ENCODE assay signal across 11 mouse cellular contexts in the genomic region with DNA sequence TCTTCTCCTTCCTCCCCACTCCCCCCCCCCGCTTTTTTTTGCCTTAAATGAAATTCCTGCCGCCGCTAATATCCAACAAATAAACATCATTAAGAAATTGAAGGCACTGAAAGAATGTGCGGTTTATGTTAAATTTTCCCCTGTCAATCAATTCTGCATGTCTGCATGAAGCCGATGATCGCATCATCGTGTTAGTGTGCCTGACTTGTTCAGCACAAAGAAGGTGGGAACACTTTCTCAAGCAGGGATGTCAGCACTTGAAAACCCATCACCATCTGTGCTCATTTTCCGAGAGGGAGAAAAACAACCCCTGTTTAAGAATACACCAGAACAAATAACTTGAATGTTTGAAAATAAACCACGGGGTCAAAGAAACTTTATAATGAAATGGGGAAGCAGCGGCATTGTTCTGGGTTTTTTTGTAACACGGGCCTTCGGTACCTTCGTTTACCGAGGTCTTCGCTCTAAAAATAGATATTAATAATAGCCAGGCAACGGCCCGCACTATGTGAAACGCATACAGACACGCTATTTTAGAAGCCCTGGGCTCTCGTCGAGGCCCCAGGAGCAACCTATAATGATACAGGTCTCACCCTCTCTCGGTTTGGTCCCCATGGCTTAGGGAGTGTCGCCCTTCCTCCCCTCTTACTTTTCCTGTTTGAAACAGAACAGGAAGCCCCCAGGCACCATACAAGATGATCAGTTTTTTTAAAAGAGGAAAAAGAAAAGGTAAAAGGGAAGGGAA.
A peak's percentile ranks its signal among the peaks of the same experiment; 100 is the strongest.
DNase-seq lines count a peak whose midpoint lies in the region; ATAC-seq and TF ChIP-seq lines count a peak whose summit lies in the region.
"Had no signal": no experiment of that assay in that cellular context is flagged by ENCODE, and none has a peak within 500 bp of the region (broad histone marks: within the 10 kb centered on the region; RNA-seq: fewer than 3 reads in every experiment).

No protein-coding gene starts in this region.

- no peak overlapping the region for H3K27ac ChIP-seq in cerebellum, adult 2 months (ENCODE audit: insufficient read depth, low read length)
- peak overlapping the region; percentile 80 for H3K27ac ChIP-seq in hindbrain, embryonic 11.5 days (ENCODE audit: low read depth, low read length)
- H3K27ac ChIP-seq in liver, embryonic 11.5 days (ENCODE audit: low read depth, low read length) = no peak overlapping the region
- H3K27ac ChIP-seq: lung, embryonic 15.5 days had no signal

- 0 out of 2 replicates have a peak overlapping the region, but pooled peaks have one; percentile 25 for H3K9ac ChIP-seq in hindbrain, embryonic 11.5 days (ENCODE audit: low read depth, low read length)
- no peak overlapping the region for H3K9ac ChIP-seq in liver, embryonic 11.5 days (ENCODE audit: low read depth, low read length)
- H3K9ac ChIP-seq: lung, embryonic 15.5 days had no signal

- no peaks in the 10 kb centered on the region for H3K9me3 ChIP-seq in hindbrain, embryonic 11.5 days (ENCODE audit: control insufficient read depth, low read length)
- H3K9me3 ChIP-seq in liver, embryonic 11.5 days (ENCODE audit: control insufficient read depth, low read length) = no peaks in the 10 kb centered on the region
- H3K9me3 ChIP-seq: lung, embryonic 15.5 days had no signal

- TF ChIP-seq POLR2A in cerebellum, adult 2 months (IDR thresholded peaks at IDR 0.05; ENCODE audit: borderline replicate concordance, insufficient read depth, low read length) = no peak

- ATAC-seq in hindbrain, embryonic 11.5 days (ENCODE audit: low FRiP score) = peak; percentile 68; the same call in 1 of the 2 replicates
- no peak for ATAC-seq in liver, embryonic 11.5 days (replicated peaks; ENCODE audit: low FRiP score)

- 22% methylated on average over 23 of the region's 23 CpGs for WGBS in cerebellum, adult 2 months
- 29% methylated on average over 23 of the region's 23 CpGs for WGBS in hindbrain, embryonic 11.5 days
- WGBS in liver, embryonic 11.5 days = 80% methylated on average over 23 of the region's 23 CpGs

- H3K4me2 ChIP-seq in hindbrain, embryonic 11.5 days (replicated peaks; ENCODE audit: low read depth, low read length) = peak overlapping the region; percentile 2
- no peak overlapping the region for H3K4me2 ChIP-seq in liver, embryonic 11.5 days
- H3K4me2 ChIP-seq: lung, embryonic 15.5 days had no signal

- H3K4me3 ChIP-seq in cerebellum, adult 2 months (replicated peaks; ENCODE audit: insufficient read depth, low read depth, low read length) = peak overlapping the region; percentile 41
- no peak overlapping the region for H3K4me3 ChIP-seq in hindbrain, embryonic 11.5 days (ENCODE audit: low read depth, low read length)
- H3K4me3 ChIP-seq in liver, embryonic 11.5 days (ENCODE audit: low read depth, low read length) = no peak overlapping the region
- H3K4me3 ChIP-seq: lung, embryonic 15.5 days had no signal

- TF ChIP-seq CTCF in cerebellum, adult 2 months (IDR thresholded peaks at IDR 0.05; ENCODE audit: borderline replicate concordance, insufficient read depth, low read depth, low read length) = no peak

- DNase-seq in cerebellum, adult 2 months = no peak
- DNase-seq in cerebellum, adult 18-20 months = no peak
- DNase-seq in embryo, embryonic 9.5 days (ENCODE audit: extremely low spot score) = peak; percentile 22
- peak; percentile 75 for DNase-seq in hindbrain, embryonic 11.5 days (ENCODE audit: low spot score)
- peak; percentile 46 for DNase-seq in neural tube, embryonic 10.5 days (ENCODE audit: extremely low spot score, low spot score)
- no peak for DNase-seq in kidney, postnatal 36 days
- DNase-seq in liver, embryonic 11.5 days (ENCODE audit: low spot score) = no peak
- no peak for DNase-seq in adrenal gland, postnatal 4 days (ENCODE audit: low spot score in 2 of 2)
- DNase-seq: adrenal gland, adult 8-10 months; kidney, adult 2 months had no signal

- H3K36me3 ChIP-seq in hindbrain, embryonic 11.5 days (ENCODE audit: control insufficient read depth, insufficient read depth, low read length) = no peaks in the 10 kb centered on the region
- no peaks in the 10 kb centered on the region for H3K36me3 ChIP-seq in liver, embryonic 11.5 days (ENCODE audit: control insufficient read depth, insufficient read depth, low read length)
- H3K36me3 ChIP-seq: lung, embryonic 15.5 days had no signal

- H3K27me3 ChIP-seq in cerebellum, adult 2 months (ENCODE audit: control insufficient read depth, insufficient read depth, low read length) = no peaks in the 10 kb centered on the region
- no peaks in the 10 kb centered on the region for H3K27me3 ChIP-seq in hindbrain, embryonic 11.5 days (ENCODE audit: control insufficient read depth, insufficient read depth, low read length)
- no peaks in the 10 kb centered on the region for H3K27me3 ChIP-seq in liver, embryonic 11.5 days (replicated peaks; ENCODE audit: control insufficient read depth, insufficient read depth, low read length)
- H3K27me3 ChIP-seq: lung, embryonic 15.5 days had no signal

- H3K4me1 ChIP-seq in cerebellum, adult 2 months (ENCODE audit: control insufficient read depth, insufficient read depth, low read length) = peaks cover 35% of the 10 kb centered on the region
- 0 out of 2 replicates have a peak, but pooled peaks cover 4% of the 10 kb centered on the region for H3K4me1 ChIP-seq in hindbrain, embryonic 11.5 days (replicated peaks; ENCODE audit: control insufficient read depth, insufficient read depth, low read length)
- H3K4me1 ChIP-seq in liver, embryonic 11.5 days (replicated peaks; ENCODE audit: control insufficient read depth, insufficient read depth, low read length) = no peaks in the 10 kb centered on the region
- H3K4me1 ChIP-seq: lung, embryonic 15.5 days had no signal

Comparison
In these comparisons a context has a peak if more than half of its experiments do, and no peak if none do; other contexts are left out.
1. DNase-seq: peak in embryo, embryonic 9.5 days (single experiment), hindbrain, embryonic 11.5 days (single experiment) and neural tube, embryonic 10.5 days (single experiment); none in cerebellum, adult 2 months (0 of 2), cerebellum, adult 18-20 months (0 of 2), kidney, postnatal 36 days (0 of 2), liver, embryonic 11.5 days (single experiment) and adrenal gland, postnatal 4 days (0 of 2).